Mouse (Mus musculus): ENCODE data around the gene Ankzf1. TPM values are rescaled to one million over a fixed set of nuclear protein-coding genes. Genes with fewer than 3 reads are reported as not detected.
A peak's percentile ranks its signal among the peaks of the same experiment; 100 is the strongest.

Gene Ankzf1
- polyA plus RNA-seq, 1 experiment from 2014 or later: 9.8 TPM

- Histone ChIP-seq H3K27ac (ENCODE audit: low read depth) (no peak overlapping the region), H3K4me1 (ENCODE audit: insufficient read depth) (peaks cover 24% of the 10 kb centered on the region), H3K4me2 (ENCODE audit: low read depth, low read length) (no peak overlapping the region), H3K4me3 (ENCODE audit: low read depth, low read length) (no peak overlapping the region), H3K36me3 (replicated peaks; ENCODE audit: insufficient read depth, low read length) (peaks cover 69% of the 10 kb centered on the region), H3K9me3 (ENCODE audit: low read length) (0 out of 2 replicates have a peak, but pooled peaks cover 2% of the 10 kb centered on the region), H3K27me3 (ENCODE audit: insufficient read depth, low read length) (no peaks in the 10 kb centered on the region), H3K9ac (replicated peaks) (no peak overlapping the region)
- DNase-seq (no peak), ATAC-seq (no peak)
- no peak for TF ChIP-seq EP300 (IDR thresholded peaks at IDR 0.05; ENCODE audit: low read depth)
- no peak for TF ChIP-seq CTCF (IDR thresholded peaks at IDR 0.05; ENCODE audit: low read depth)
These were observed 4.8 kb upstream of the Ankzf1 start for GRCm38 (mm10) chr1:75187126-75187525.

GRCm38 (mm10) chr1:75187914-75188483 lies 4.0 kb upstream of the Ankzf1 start:
- H3K4me3 ChIP-seq (ENCODE audit: low read depth, low read length): no peak overlapping the region
- TF ChIP-seq CTCF (IDR thresholded peaks at IDR 0.05; ENCODE audit: low read depth) (no peak), EP300 (IDR thresholded peaks at IDR 0.05; ENCODE audit: low read depth) (no peak)
- 45% methylated on average over 2 of the region's 2 CpGs for WGBS (ENCODE audit: insufficient replicate concordance)
- H3K9me3 ChIP-seq (ENCODE audit: low read length): no peaks in the 10 kb centered on the region
- DNase-seq (peak; percentile 46), ATAC-seq (no peak)
- H3K4me1 ChIP-seq (ENCODE audit: insufficient read depth): peaks cover 24% of the 10 kb centered on the region
- H3K9ac ChIP-seq (replicated peaks): no peak overlapping the region
- no peak overlapping the region for H3K4me2 ChIP-seq (ENCODE audit: low read depth, low read length)
- no peaks in the 10 kb centered on the region for H3K27me3 ChIP-seq (ENCODE audit: insufficient read depth, low read length)
- no peak overlapping the region for H3K27ac ChIP-seq (ENCODE audit: low read depth)
- peaks cover 60% of the 10 kb centered on the region for H3K36me3 ChIP-seq (replicated peaks; ENCODE audit: insufficient read depth, low read length)

GRCm38 (mm10) chr1:75190577-75190976 lies 1.4 kb upstream of the Ankzf1 start:
- H3K27me3 ChIP-seq (ENCODE audit: insufficient read depth, low read length): no peaks in the 10 kb centered on the region
- no peak for DNase-seq
- H3K27ac ChIP-seq (ENCODE audit: low read depth): peak overlapping the region; percentile 98; the same call in 1 of the 2 replicates
- WGBS (ENCODE audit: insufficient replicate concordance): 38% methylated on average over 2 of the region's 2 CpGs
- no peak for TF ChIP-seq CTCF (IDR thresholded peaks at IDR 0.05; ENCODE audit: low read depth)
- TF ChIP-seq EP300 (IDR thresholded peaks at IDR 0.05; ENCODE audit: low read depth): no peak
- H3K4me2 ChIP-seq (ENCODE audit: low read depth, low read length): peak overlapping the region; percentile 96
- no peaks in the 10 kb centered on the region for H3K9me3 ChIP-seq (ENCODE audit: low read length)
- H3K4me3 ChIP-seq (ENCODE audit: low read depth, low read length): peak overlapping the region; percentile 99
- H3K4me1 ChIP-seq (ENCODE audit: insufficient read depth): peaks cover 29% of the 10 kb centered on the region
- H3K36me3 ChIP-seq (replicated peaks; ENCODE audit: insufficient read depth, low read length): peaks cover 42% of the 10 kb centered on the region
- ATAC-seq: peak; percentile 7; the same call in 1 of the 2 replicates
- peak overlapping the region; percentile 98 for H3K9ac ChIP-seq (replicated peaks)

GRCm38 (mm10) chr1:75191258-75191621 lies 711 bp upstream of the Ankzf1 start:
- peak overlapping the region; percentile 98 for H3K9ac ChIP-seq (replicated peaks)
- no peaks in the 10 kb centered on the region for H3K27me3 ChIP-seq (ENCODE audit: insufficient read depth, low read length)
- WGBS (ENCODE audit: insufficient replicate concordance): 50% methylated on average over 5 of the region's 5 CpGs
- DNase-seq (no peak), ATAC-seq (peak; percentile 0; the same call in 1 of the 2 replicates)
- no peaks in the 10 kb centered on the region for H3K9me3 ChIP-seq (ENCODE audit: low read length)
- H3K4me2 ChIP-seq (ENCODE audit: low read depth, low read length): peak overlapping the region; percentile 96
- TF ChIP-seq CTCF (IDR thresholded peaks at IDR 0.05; ENCODE audit: low read depth) (no peak), EP300 (IDR thresholded peaks at IDR 0.05; ENCODE audit: low read depth) (no peak)
- peaks cover 29% of the 10 kb centered on the region for H3K4me1 ChIP-seq (ENCODE audit: insufficient read depth)
- peak overlapping the region; percentile 99 for H3K4me3 ChIP-seq (ENCODE audit: low read depth, low read length)
- H3K36me3 ChIP-seq (replicated peaks; ENCODE audit: insufficient read depth, low read length): peaks cover 42% of the 10 kb centered on the region
- peak overlapping the region; percentile 98 for H3K27ac ChIP-seq (ENCODE audit: low read depth)

GRCm38 (mm10) chr1:75192452-75192851 lies 501 bp downstream of the Ankzf1 start:
- peaks cover 28% of the 10 kb centered on the region for H3K4me1 ChIP-seq (ENCODE audit: insufficient read depth)
- WGBS (ENCODE audit: insufficient replicate concordance): under 1% methylated on average over 19 of the region's 19 CpGs
- TF ChIP-seq EP300 (IDR thresholded peaks at IDR 0.05; ENCODE audit: low read depth) (no peak), CTCF (IDR thresholded peaks at IDR 0.05; ENCODE audit: low read depth) (no peak)

GRCm38 (mm10) chr1:75201236-75201635 lies 9.3 kb downstream of the Ankzf1 start:
- Histone ChIP-seq H3K36me3 (replicated peaks; ENCODE audit: insufficient read depth, low read length) (peaks cover 35% of the 10 kb centered on the region), H3K4me2 (ENCODE audit: low read depth, low read length) (no peak overlapping the region), H3K4me1 (ENCODE audit: insufficient read depth) (no peaks in the 10 kb centered on the region), H3K4me3 (ENCODE audit: low read depth, low read length) (no peak overlapping the region), H3K27ac (ENCODE audit: low read depth) (no peak overlapping the region), H3K9ac (replicated peaks) (no peak overlapping the region), H3K9me3 (ENCODE audit: low read length) (no peaks in the 10 kb centered on the region), H3K27me3 (ENCODE audit: insufficient read depth, low read length) (no peaks in the 10 kb centered on the region)
- TF ChIP-seq EP300 (IDR thresholded peaks at IDR 0.05; ENCODE audit: low read depth) (no peak), CTCF (IDR thresholded peaks at IDR 0.05; ENCODE audit: low read depth) (no peak)
- no peak for DNase-seq
- no peak for ATAC-seq
- 82% methylated on average over 1 of the region's 1 CpGs for WGBS (ENCODE audit: insufficient replicate concordance)

More at GRCm38 (mm10) chr1:75192452-75192851, 501 bp downstream of the Ankzf1 start:
- peak overlapping the region; percentile 99 for H3K4me3 ChIP-seq (ENCODE audit: low read depth, low read length)
- H3K36me3 ChIP-seq (replicated peaks; ENCODE audit: insufficient read depth, low read length): peaks cover 39% of the 10 kb centered on the region
- H3K27me3 ChIP-seq (ENCODE audit: insufficient read depth, low read length): no peaks in the 10 kb centered on the region
- peak overlapping the region; percentile 98 for H3K27ac ChIP-seq (ENCODE audit: low read depth)
- H3K4me2 ChIP-seq (ENCODE audit: low read depth, low read length): peak overlapping the region; percentile 89
- DNase-seq: peak; percentile 71
- H3K9me3 ChIP-seq (ENCODE audit: low read length): no peaks in the 10 kb centered on the region
- peak overlapping the region; percentile 86 for H3K9ac ChIP-seq (replicated peaks)
- peak; percentile 57 for ATAC-seq

Measured in liver, postnatal 0 days (tissue).